Mouse (Mus musculus) intestine, postnatal 0 days (tissue): ENCODE results near the gene Fnbp1. TPM values are rescaled to one million over a fixed set of nuclear protein-coding genes. Genes with fewer than 3 reads are reported as not detected.
A peak's percentile ranks its signal among the peaks of the same experiment; 100 is the strongest.
"Not testable (repeated sequence)": the region's sequence is repeated elsewhere in the genome, so short reads cannot be mapped to it uniquely, and the experiment has no call there.

Source experiments
- ATAC-seq: fragments of 200-750 bp; cut with Nextera tagmentation; 2 replicates; pipeline ENCODE4 v1.8.0; 2017; ENCODE audit warnings: mild to moderate bottlenecking, moderate TSS enrichment, moderate library complexity
- H3K27ac ChIP-seq: fragments of 300-500 bp; sonication (generic); 2 replicates; pipeline ENCODE4 v1.5.1; 2014; ENCODE audit warnings: mild to moderate bottlenecking, low read depth, low read length, moderate library complexity
- H3K27me3 ChIP-seq: fragments of 300-500 bp; sonication (generic); replicated peaks from 2 replicates; pipeline ENCODE4 v1.6.1; 2014; ENCODE audit warnings: low read length, mixed read lengths; ENCODE audit not compliant: control insufficient read depth, insufficient read depth
- H3K36me3 ChIP-seq: fragments of 300-500 bp; sonication (generic); 2 replicates; pipeline ENCODE4 v1.6.1; 2014; ENCODE audit warnings: mild to moderate bottlenecking, moderate library complexity; ENCODE audit not compliant: control insufficient read depth, insufficient read depth
- H3K4me1 ChIP-seq: fragments of 300-500 bp; sonication (generic); replicated peaks from 2 replicates; pipeline ENCODE4 v1.6.1; 2014; ENCODE audit warnings: antibody characterized with exemption, low read length, mixed read lengths; ENCODE audit not compliant: control insufficient read depth, insufficient read depth
- H3K4me2 ChIP-seq: fragments of 300-500 bp; sonication (generic); replicated peaks from 2 replicates; pipeline ENCODE4 v1.6.1; 2014; ENCODE audit warnings: low read depth, mild to moderate bottlenecking, moderate library complexity
- H3K4me3 ChIP-seq: fragments of 300-500 bp; sonication (generic); 2 replicates; pipeline ENCODE4 v1.5.1; 2014; ENCODE audit warnings: low read depth, low read length
- H3K9ac ChIP-seq: fragments of 300-500 bp; sonication (generic); 2 replicates; pipeline ENCODE4 v1.6.1; 2014; ENCODE audit warnings: mild to moderate bottlenecking, low read depth, low read length
- H3K9me3 ChIP-seq: fragments of 300-500 bp; sonication (generic); 2 replicates; pipeline ENCODE4 v1.6.1; 2016; ENCODE audit warnings: mixed run types; ENCODE audit not compliant: control insufficient read depth
- CTCF ChIP-seq: sonication (generic); IDR thresholded peaks from 2 replicates; pipeline ENCODE4 v1.5.1; 2016; ENCODE audit warnings: low read depth, mild to moderate bottlenecking, control low read depth, antibody characterized with exemption, moderate library complexity
- WGBS: fragments of 180-500 bp; shearing (Covaris S2); extraction: QIAGEN DNeasy Blood & Tissue Kit; methylation state at CpG from one replicate; pipeline ENCODE4 v1.1.7; 2014; 5-methylcytosine and 5-hydroxymethylcytosine counted together
- polyA plus RNA-seq: library from polyadenylated mRNA; unstranded; fragments of >200 nt; fragmentation: Nextera tagmentation; extraction: Ambion mirVana; gene quantifications from 2 replicates; pipeline ENCODE4 v1.2.1, GENCODE M21; 2015

Fnbp1 gene
- polyA plus RNA-seq, 1 experiment from 2014 or later = 10.4 TPM

- no peak for ATAC-seq
- no peaks in the 10 kb centered on the region for H3K9me3 ChIP-seq
- H3K9ac ChIP-seq = no peak overlapping the region
- H3K27me3 ChIP-seq = no peaks in the 10 kb centered on the region
- H3K4me3 ChIP-seq = no peak overlapping the region
- WGBS = 73% methylated on average over 7 of the region's 7 CpGs
- peaks cover 83% of the 10 kb centered on the region for H3K36me3 ChIP-seq
- H3K27ac ChIP-seq = no peak overlapping the region
- H3K4me2 ChIP-seq = no peak overlapping the region
- H3K4me1 ChIP-seq = no peaks in the 10 kb centered on the region
- no peak for TF ChIP-seq CTCF
These were observed 37.7 kb upstream of the Fnbp1 start for GRCm38 (mm10) chr2:31179471-31179870.

GRCm38 (mm10) chr2:31178593-31178992, 36.8 kb upstream of the Fnbp1 start:
- H3K27me3 ChIP-seq, H3K4me1 ChIP-seq, ATAC-seq, H3K4me3 ChIP-seq, H3K4me2 ChIP-seq, H3K9ac ChIP-seq, H3K27ac ChIP-seq, H3K9me3 ChIP-seq: not testable (repeated sequence)
- 80% methylated on average over 6 of the region's 6 CpGs for WGBS
- H3K36me3 ChIP-seq = peaks cover 82% of the 10 kb centered on the region
- TF ChIP-seq CTCF = peak; percentile 44

- H3K4me3 ChIP-seq = no peak overlapping the region
- H3K4me2 ChIP-seq = no peak overlapping the region
- H3K9me3 ChIP-seq = no peaks in the 10 kb centered on the region
- ATAC-seq = no peak
- TF ChIP-seq CTCF = peak; percentile 56
- no peaks in the 10 kb centered on the region for H3K27me3 ChIP-seq
- H3K36me3 ChIP-seq = peaks cover 89% of the 10 kb centered on the region
- H3K27ac ChIP-seq = no peak overlapping the region
- 66% methylated on average over 4 of the region's 4 CpGs for whole genome bisulfite sequencing
- no peak overlapping the region for H3K9ac ChIP-seq
- H3K4me1 ChIP-seq = no peaks in the 10 kb centered on the region
These were observed 31.5 kb upstream of the Fnbp1 start for GRCm38 (mm10) chr2:31173290-31173689.

- peak; percentile 62 for TF ChIP-seq CTCF
- Histone ChIP-seq H3K27me3 (no peaks in the 10 kb centered on the region), H3K9me3 (no peaks in the 10 kb centered on the region), H3K27ac (no peak overlapping the region), H3K36me3 (peaks cover 88% of the 10 kb centered on the region), H3K9ac (no peak overlapping the region), H3K4me2 (no peak overlapping the region), H3K4me3 (no peak overlapping the region), H3K4me1 (no peaks in the 10 kb centered on the region)
- 85% methylated on average over 5 of the region's 5 CpGs for WGBS
- ATAC-seq = 0 out of 2 replicates have a peak, but pooled peaks have one; percentile 14
These were observed 30.7 kb upstream of the Fnbp1 start for GRCm38 (mm10) chr2:31172536-31172935.

- H3K9me3 ChIP-seq = no peaks in the 10 kb centered on the region
- peaks cover 85% of the 10 kb centered on the region for H3K36me3 ChIP-seq
- H3K9ac ChIP-seq = no peak overlapping the region
- WGBS = 43% methylated on average over 5 of the region's 5 CpGs
- H3K4me1 ChIP-seq = no peaks in the 10 kb centered on the region
- no peak overlapping the region for H3K4me2 ChIP-seq
- no peaks in the 10 kb centered on the region for H3K27me3 ChIP-seq
- H3K4me3 ChIP-seq = no peak overlapping the region
- ATAC-seq = peak; percentile 57
- TF ChIP-seq CTCF = no peak
- H3K27ac ChIP-seq = peak overlapping the region; percentile 70
These were observed 30.2 kb upstream of the Fnbp1 start for GRCm38 (mm10) chr2:31172001-31172400.

GRCm38 (mm10) chr2:31170164-31170563, 28.4 kb upstream of the Fnbp1 start:
- ATAC-seq = no peak
- H3K27ac ChIP-seq = no peak overlapping the region
- H3K4me2 ChIP-seq = no peak overlapping the region
- H3K9me3 ChIP-seq = no peaks in the 10 kb centered on the region
- no peak for TF ChIP-seq CTCF
- 80% methylated on average over 6 of the region's 6 CpGs for WGBS
- H3K4me1 ChIP-seq = no peaks in the 10 kb centered on the region
- no peak overlapping the region for H3K4me3 ChIP-seq
- H3K36me3 ChIP-seq = peaks cover 75% of the 10 kb centered on the region
- no peaks in the 10 kb centered on the region for H3K27me3 ChIP-seq
- no peak overlapping the region for H3K9ac ChIP-seq

- H3K9ac ChIP-seq = no peak overlapping the region
- WGBS = 76% methylated on average over 10 of the region's 10 CpGs
- no peak overlapping the region for H3K27ac ChIP-seq
- no peaks in the 10 kb centered on the region for H3K27me3 ChIP-seq
- ATAC-seq = no peak
- H3K36me3 ChIP-seq = peaks cover 64% of the 10 kb centered on the region
- H3K4me1 ChIP-seq = 0 out of 2 replicates have a peak, but pooled peaks cover 4% of the 10 kb centered on the region
- no peak overlapping the region for H3K4me2 ChIP-seq
- TF ChIP-seq CTCF = no peak
- no peak overlapping the region for H3K4me3 ChIP-seq
- H3K9me3 ChIP-seq = no peaks in the 10 kb centered on the region
These were observed 27.2 kb upstream of the Fnbp1 start for GRCm38 (mm10) chr2:31169001-31169400.

GRCm38 (mm10) chr2:31167571-31167970, 25.8 kb upstream of the Fnbp1 start:
- not testable (repeated sequence) for H3K9ac ChIP-seq, H3K27me3 ChIP-seq, ATAC-seq, H3K4me1 ChIP-seq, H3K4me2 ChIP-seq, H3K27ac ChIP-seq, H3K4me3 ChIP-seq, H3K9me3 ChIP-seq
- 57% methylated on average over 2 of the region's 2 CpGs for WGBS
- peaks cover 54% of the 10 kb centered on the region for H3K36me3 ChIP-seq
